Mouse (Mus musculus) midbrain, embryonic 14.5 days (tissue): ENCODE data around the gene Tmem120b. TPM values are rescaled to one million over a fixed set of nuclear protein-coding genes. Genes with fewer than 3 reads are reported as not detected.

ENCODE experiments used
- ATAC-seq: fragments of 200-750 bp; cut with Nextera tagmentation; 2 replicates; pipeline ENCODE4 v1.8.0; 2017; ENCODE audit warnings: moderate number of reproducible peaks, moderate library complexity; ENCODE audit not compliant: low FRiP score, low TSS enrichment
- DNase-seq: peaks from one replicate; pipeline ENCODE4 v3.0.0-alpha.2; 2015
- H3K27ac ChIP-seq: fragments of 300-500 bp; sonication (generic); replicated peaks from 2 replicates; pipeline ENCODE4 v1.5.1; 2014; ENCODE audit warnings: mild to moderate bottlenecking, low read depth, low read length, moderate library complexity
- H3K27me3 ChIP-seq: fragments of 300-500 bp; sonication (generic); 2 replicates; pipeline ENCODE4 v1.6.1; 2014; ENCODE audit warnings: low read length, control low read depth, mixed read lengths; ENCODE audit not compliant: control insufficient read depth, insufficient read depth
- H3K36me3 ChIP-seq: fragments of 300-500 bp; sonication (generic); 2 replicates; pipeline ENCODE4 v1.6.1; 2014; ENCODE audit warnings: low read length, control low read depth; ENCODE audit not compliant: control insufficient read depth, insufficient read depth
- H3K4me1 ChIP-seq: fragments of 300-500 bp; sonication (generic); 2 replicates; pipeline ENCODE4 v1.6.1; 2014; ENCODE audit warnings: mild to moderate bottlenecking, antibody characterized with exemption, low read length, control low read depth; ENCODE audit not compliant: control insufficient read depth, insufficient read depth
- H3K4me2 ChIP-seq: fragments of 300-500 bp; sonication (generic); 2 replicates; pipeline ENCODE4 v1.6.1; 2014; ENCODE audit warnings: mild to moderate bottlenecking, low read length, moderate library complexity
- H3K4me3 ChIP-seq: fragments of 300-500 bp; sonication (generic); replicated peaks from 2 replicates; pipeline ENCODE4 v1.5.1; 2014; ENCODE audit warnings: low read depth, low read length
- H3K9ac ChIP-seq: fragments of 300-500 bp; sonication (generic); replicated peaks from 2 replicates; pipeline ENCODE4 v1.6.1; 2014; ENCODE audit warnings: mild to moderate bottlenecking, low read length, moderate library complexity
- H3K9me3 ChIP-seq: fragments of 300-500 bp; sonication (generic); 2 replicates; pipeline ENCODE4 v1.6.1; 2016; ENCODE audit warnings: low read length, control low read depth, mixed read lengths; ENCODE audit not compliant: control insufficient read depth
- WGBS: fragments of 180-500 bp; shearing (Covaris S2); extraction: QIAGEN DNeasy Blood & Tissue Kit; methylation state at CpG from one replicate; pipeline ENCODE4 v1.1.7; 2014; 5-methylcytosine and 5-hydroxymethylcytosine counted together
- polyA plus RNA-seq: library from polyadenylated mRNA; unstranded; fragments of >200 nt; fragmentation: Nextera tagmentation; extraction: Ambion mirVana; gene quantifications from 2 replicates; pipeline ENCODE4 v1.2.1, GENCODE M21; 2014

Gene Tmem120b
- polyA plus RNA-seq, 1 experiment from 2014 or later = 12.7 TPM

DNA sequence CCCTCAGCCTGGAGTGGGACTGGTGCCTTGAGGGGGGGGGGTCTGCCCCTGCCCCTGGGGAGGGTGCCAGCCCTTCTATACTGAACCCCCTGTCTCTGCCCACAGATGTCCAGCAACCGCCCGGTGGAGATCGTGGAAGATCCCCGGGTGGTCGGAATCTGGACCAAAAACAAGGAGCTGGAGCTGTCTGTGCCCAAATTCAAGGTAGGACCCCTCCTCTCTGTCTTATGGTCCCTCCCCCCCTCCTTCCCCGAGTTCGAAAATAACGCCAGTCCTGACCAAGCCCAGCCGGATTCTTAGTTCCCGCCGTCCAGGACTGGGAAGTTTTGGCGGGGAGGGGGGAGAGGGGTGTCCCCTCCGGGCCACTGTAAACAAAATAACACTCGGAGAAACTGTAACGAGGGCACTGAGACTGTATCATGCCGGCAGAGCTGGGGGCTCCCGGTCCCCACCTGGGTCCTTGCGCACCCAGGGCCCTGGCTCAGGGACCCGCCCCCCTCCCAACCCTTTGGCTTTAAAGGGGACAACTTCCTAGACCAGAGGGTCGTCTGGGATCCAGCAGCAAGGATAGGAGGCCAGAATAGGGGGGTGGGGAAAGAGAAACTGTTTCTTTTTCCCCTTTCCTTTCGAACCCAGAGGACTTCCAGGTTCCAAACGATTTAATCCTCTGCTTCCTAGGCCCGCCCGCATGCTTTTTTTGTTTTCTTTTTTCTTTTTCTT, 75.2 kb downstream of the Tmem120b start:
- peaks cover 24% of the 10 kb centered on the region for H3K36me3 ChIP-seq
- H3K4me2 ChIP-seq = peak overlapping the region; percentile 100
- H3K9ac ChIP-seq = peak overlapping the region; percentile 100
- H3K27me3 ChIP-seq = no peaks in the 10 kb centered on the region
- H3K4me1 ChIP-seq = peaks cover 24% of the 10 kb centered on the region
- peak overlapping the region; percentile 91 for H3K4me3 ChIP-seq
- under 1% methylated on average over 24 of the region's 24 CpGs for WGBS
- ATAC-seq (no peak), DNase-seq (peak; percentile 76)
- H3K27ac ChIP-seq = peak overlapping the region; percentile 100
- no peaks in the 10 kb centered on the region for H3K9me3 ChIP-seq

- no peaks in the 10 kb centered on the region for H3K27me3 ChIP-seq
- DNase-seq = peak; percentile 12
- H3K4me3 ChIP-seq = peak overlapping the region; percentile 91
- no peak overlapping the region; the same call in 1 of the 2 replicates for H3K27ac ChIP-seq
- 3% methylated on average over 17 of the region's 17 CpGs for WGBS
- H3K36me3 ChIP-seq = peaks cover 31% of the 10 kb centered on the region
- peaks cover 27% of the 10 kb centered on the region for H3K4me1 ChIP-seq
- no peak for ATAC-seq
- H3K9me3 ChIP-seq = no peaks in the 10 kb centered on the region
- H3K4me2 ChIP-seq = peak overlapping the region; percentile 100
- H3K9ac ChIP-seq = peak overlapping the region; percentile 100
These were observed 75.9 kb downstream of the Tmem120b start for GRCm38 (mm10) chr5:123143971-123144745.

- H3K36me3 ChIP-seq = peaks cover 36% of the 10 kb centered on the region
- peak overlapping the region; percentile 91 for H3K4me3 ChIP-seq
- H3K27me3 ChIP-seq = no peaks in the 10 kb centered on the region
- DNase-seq = peak; percentile 26
- 40% methylated on average over 20 of the region's 20 CpGs for WGBS
- H3K27ac ChIP-seq = no peak overlapping the region; the same call in 1 of the 2 replicates
- H3K9me3 ChIP-seq = no peaks in the 10 kb centered on the region
- peak overlapping the region; percentile 100 for H3K4me2 ChIP-seq
- ATAC-seq = no peak
- peaks cover 35% of the 10 kb centered on the region for H3K4me1 ChIP-seq
- peak overlapping the region; percentile 100 for H3K9ac ChIP-seq
These were observed 76.8 kb downstream of the Tmem120b start for GRCm38 (mm10) chr5:123144746-123145590.

DNA sequence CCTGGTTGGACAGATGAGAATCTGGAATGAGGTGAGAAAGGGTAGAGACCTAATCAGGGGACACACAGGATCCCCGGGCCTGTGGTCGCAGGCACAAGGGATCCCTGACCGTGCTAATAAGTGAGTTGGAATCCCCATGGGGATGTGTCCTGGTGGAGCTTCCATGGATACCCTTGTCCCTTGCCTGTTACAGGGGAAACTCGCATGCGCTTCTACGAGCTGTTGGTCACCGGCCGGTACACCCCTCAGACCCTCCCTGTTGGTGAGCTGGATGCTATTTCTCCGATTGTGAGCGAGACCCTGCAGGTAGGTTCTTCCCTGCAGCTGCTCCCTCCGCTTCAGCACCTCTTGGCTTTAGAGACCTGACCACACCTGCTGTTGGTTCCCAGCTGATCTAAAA, 78.1 kb downstream of the Tmem120b start:
- no peak overlapping the region for H3K9ac ChIP-seq

DNA sequence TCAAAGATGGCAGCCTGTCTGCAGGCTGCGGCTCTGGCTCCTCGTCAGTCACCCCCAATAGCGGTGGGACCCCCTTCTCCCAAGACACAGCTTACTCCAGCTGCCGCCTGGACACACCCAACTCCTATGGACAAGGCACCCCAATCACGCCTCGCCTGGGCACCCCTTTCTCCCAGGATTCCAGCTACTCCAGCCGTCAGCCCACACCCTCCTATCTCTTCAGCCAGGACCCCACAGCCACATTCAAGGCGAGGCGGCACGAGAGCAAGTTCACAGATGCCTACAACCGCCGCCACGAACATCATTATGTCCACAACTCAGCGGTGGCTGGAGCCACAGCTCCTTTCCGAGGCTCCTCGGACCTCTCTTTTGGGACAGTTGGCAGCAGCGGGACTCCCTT, 79.4 kb downstream of the Tmem120b start:
- H3K27ac ChIP-seq = no peak overlapping the region
- no peak overlapping the region for H3K4me3 ChIP-seq
- WGBS = 86% methylated on average over 17 of the region's 17 CpGs
- ATAC-seq (no peak), DNase-seq (no peak)
- no peak overlapping the region for H3K4me2 ChIP-seq
- H3K9me3 ChIP-seq = no peaks in the 10 kb centered on the region
- H3K36me3 ChIP-seq = peaks cover 57% of the 10 kb centered on the region
- no peaks in the 10 kb centered on the region for H3K27me3 ChIP-seq
- no peak overlapping the region for H3K9ac ChIP-seq
- H3K4me1 ChIP-seq = peaks cover 52% of the 10 kb centered on the region

More for the DNA sequence above, 78.1 kb downstream of the Tmem120b start:
- Histone ChIP-seq H3K4me2 (0 out of 2 replicates have a peak overlapping the region, but pooled peaks have one; percentile 100), H3K27me3 (no peaks in the 10 kb centered on the region), H3K36me3 (peaks cover 45% of the 10 kb centered on the region), H3K4me1 (peaks cover 49% of the 10 kb centered on the region), H3K27ac (no peak overlapping the region), H3K9me3 (no peaks in the 10 kb centered on the region), H3K4me3 (no peak overlapping the region)
- ATAC-seq = no peak
- DNase-seq = no peak
- WGBS = 84% methylated on average over 11 of the region's 11 CpGs

- Histone ChIP-seq H3K27ac (no peak overlapping the region), H3K4me3 (no peak overlapping the region), H3K36me3 (peaks cover 64% of the 10 kb centered on the region), H3K4me1 (peaks cover 52% of the 10 kb centered on the region), H3K9me3 (no peaks in the 10 kb centered on the region), H3K4me2 (peak overlapping the region; percentile 60; the same call in 1 of the 2 replicates), H3K9ac (0 out of 2 replicates have a peak overlapping the region, but pooled peaks have one; percentile 14), H3K27me3 (no peaks in the 10 kb centered on the region)
- ATAC-seq (no peak), DNase-seq (no peak)
- 82% methylated on average over 25 of the region's 25 CpGs for WGBS
These were observed 80.0 kb downstream of the Tmem120b start for GRCm38 (mm10) chr5:123148073-123148722.

DNA sequence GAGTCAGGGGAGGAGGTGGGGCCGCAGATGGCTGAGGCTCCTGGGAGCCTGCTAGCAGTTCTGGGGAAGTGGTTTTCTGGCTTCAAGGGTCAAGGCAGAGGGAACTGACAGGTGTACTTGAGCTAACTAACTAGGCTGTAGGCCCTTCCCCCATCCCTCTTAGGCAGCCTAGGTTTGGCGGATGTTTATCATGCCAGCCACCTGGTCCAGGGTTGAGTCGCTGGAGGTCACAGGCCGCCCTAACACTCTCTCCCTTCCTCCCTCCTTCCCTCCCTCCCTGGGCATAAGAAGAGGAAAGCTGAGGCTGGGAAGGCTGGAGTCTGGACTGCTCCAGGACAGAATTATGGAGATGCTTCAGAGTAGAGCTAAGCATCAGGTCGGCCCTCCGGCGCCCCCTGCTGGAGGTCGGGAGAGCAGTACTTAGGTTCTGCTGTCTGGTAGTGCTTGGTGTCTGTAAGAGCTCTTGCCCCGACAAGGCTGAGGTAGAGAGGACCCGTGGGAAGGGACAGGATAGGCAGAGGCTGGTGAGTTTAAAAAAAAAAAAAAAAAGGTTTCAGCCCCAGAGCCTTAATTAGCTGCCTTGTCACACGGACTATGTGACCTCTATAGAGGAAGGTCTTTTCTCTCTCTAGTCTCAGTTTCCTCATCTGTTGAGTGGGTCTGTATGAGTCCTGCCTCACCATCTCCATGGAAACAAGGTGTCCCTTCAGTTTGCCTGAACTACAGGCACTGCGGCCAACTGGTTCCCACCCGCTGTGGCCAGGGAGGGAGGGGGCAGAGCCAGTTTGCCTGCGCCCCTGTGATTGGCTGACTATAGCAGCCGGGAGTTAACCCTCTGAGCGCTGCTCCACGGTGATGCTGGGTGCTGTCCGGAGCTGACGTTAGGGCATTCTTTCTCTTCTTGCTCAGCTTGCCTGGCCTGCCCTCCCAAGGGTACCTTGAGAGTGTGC, 81.5 kb downstream of the Tmem120b start:
- Histone ChIP-seq H3K4me1 (peaks cover 42% of the 10 kb centered on the region), H3K36me3 (peaks cover 79% of the 10 kb centered on the region), H3K27me3 (no peaks in the 10 kb centered on the region), H3K27ac (peak overlapping the region; percentile 20; the same call in 1 of the 2 replicates), H3K9ac (peak overlapping the region; percentile 37), H3K4me2 (peak overlapping the region; percentile 60), H3K9me3 (no peaks in the 10 kb centered on the region), H3K4me3 (peak overlapping the region; percentile 36)
- 11% methylated on average over 19 of the region's 19 CpGs for WGBS
- peak; percentile 92 for DNase-seq
- ATAC-seq = peak; percentile 85
